Mouse (Mus musculus) liver, adult 2 months (tissue): ENCODE data around the gene Lacc1. TPM values are rescaled to one million over a fixed set of nuclear protein-coding genes. Genes with fewer than 3 reads are reported as not detected.

Experiments
- DNase-seq: peaks from one replicate; pipeline ENCODE4 v3.0.0-alpha.2; 2011; ENCODE audit warnings: low read depth, low spot score; ENCODE audit errors: extremely low read depth
- H3K27ac ChIP-seq: fragments of 200-500 bp; replicated peaks from 2 replicates; pipeline ENCODE4 v1.5.1; 2012; ENCODE audit warnings: low read depth, mild to moderate bottlenecking, control low read depth, inconsistent platforms, low read length; ENCODE audit not compliant: insufficient read depth
- H3K27me3 ChIP-seq: fragments of 200-500 bp; 2 replicates; pipeline ENCODE4 v1.6.1; 2012; ENCODE audit warnings: mild to moderate bottlenecking, moderate library complexity, low read length, inconsistent platforms; ENCODE audit not compliant: control insufficient read depth, insufficient read depth
- H3K36me3 ChIP-seq: fragments of 200-500 bp; 2 replicates; pipeline ENCODE4 v1.6.1; 2012; ENCODE audit warnings: low read length, inconsistent platforms; ENCODE audit not compliant: control insufficient read depth, insufficient read depth
- H3K4me1 ChIP-seq: fragments of 200-500 bp; 2 replicates; pipeline ENCODE4 v1.6.1; 2011; ENCODE audit warnings: low read length; ENCODE audit not compliant: control insufficient read depth, insufficient read depth
- H3K4me3 ChIP-seq: fragments of 200-500 bp; 2 replicates; pipeline ENCODE4 v1.5.1; 2011; ENCODE audit warnings: low read depth, mild to moderate bottlenecking, control low read depth, low read length, moderate library complexity; ENCODE audit not compliant: insufficient read depth
- H3K79me2 ChIP-seq: fragments of 200-500 bp; 2 replicates; pipeline ENCODE4 v1.6.1; 2012; ENCODE audit warnings: inconsistent platforms, mild to moderate bottlenecking, low read length, moderate library complexity; ENCODE audit not compliant: control insufficient read depth, insufficient read depth
- H3K9ac ChIP-seq: fragments of 200-500 bp; 2 replicates; pipeline ENCODE4 v1.6.1; 2012; ENCODE audit warnings: low read depth, mild to moderate bottlenecking, control low read depth, inconsistent platforms, low read length
- CTCF ChIP-seq: fragments of 200-500 bp; IDR thresholded peaks from 2 replicates; pipeline ENCODE4 v1.5.1; 2011; ENCODE audit warnings: low read depth, low read length, control low read depth
- POLR2A ChIP-seq: fragments of 200-500 bp; IDR thresholded peaks from 2 replicates; pipeline ENCODE4 v1.6.1; 2011; ENCODE audit warnings: low read length, control low read depth; ENCODE audit not compliant: insufficient read depth; ENCODE audit errors: extremely low read depth
- WGBS: fragments of 180-500 bp; shearing (Covaris S2); methylation state at CpG from one replicate; pipeline ENCODE4 v1.1.7; 2018; 5-methylcytosine and 5-hydroxymethylcytosine counted together
- polyA plus RNA-seq: library from polyadenylated mRNA; depleted of rRNA; stranded (reverse); fragments of >200 nt; gene quantifications from 2 replicates; pipeline ENCODE4 v1.2.3, GENCODE M21; 2012
- total RNA-seq: library from RNA; depleted of rRNA; stranded (reverse); fragments of >200 nt; gene quantifications from 2 replicates; pipeline ENCODE4 v1.2.3, GENCODE M21; 2014

Gene Lacc1
- total and polyA plus RNA-seq, 2 experiments: 6.0 to 8.6 TPM

- WGBS: 30% methylated on average over 5 of the region's 5 CpGs
- Histone ChIP-seq H3K9ac (no peak overlapping the region), H3K27ac (0 out of 2 replicates have a peak overlapping the region, but pooled peaks have one; percentile 7)
Measured at GRCm38 (mm10) chr14:77037330-77037729, 626 bp upstream of the Lacc1 start.

GRCm38 (mm10) chr14:77034970-77035369 is 1.7 kb downstream of the Lacc1 start:
- H3K27ac ChIP-seq: peak overlapping the region; percentile 64
- H3K79me2 ChIP-seq: no peaks in the 10 kb centered on the region
- peaks cover 9% of the 10 kb centered on the region for H3K4me1 ChIP-seq
- 55% methylated on average over 8 of the region's 8 CpGs for WGBS
- peaks cover 15% of the 10 kb centered on the region for H3K36me3 ChIP-seq
- no peak for DNase-seq
- no peaks in the 10 kb centered on the region for H3K27me3 ChIP-seq
- H3K4me3 ChIP-seq: no peak overlapping the region
- no peak for TF ChIP-seq POLR2A
- no peak for TF ChIP-seq CTCF
- H3K9ac ChIP-seq: no peak overlapping the region; the same call in 1 of the 2 replicates

More at GRCm38 (mm10) chr14:77037330-77037729, 626 bp upstream of the Lacc1 start:
- H3K4me1 ChIP-seq: peaks cover 9% of the 10 kb centered on the region
- peaks cover 3% of the 10 kb centered on the region for H3K36me3 ChIP-seq
- no peaks in the 10 kb centered on the region for H3K79me2 ChIP-seq
- TF ChIP-seq CTCF (no peak), POLR2A (no peak)
- DNase-seq: peak; percentile 39
- no peak overlapping the region for H3K4me3 ChIP-seq
- no peaks in the 10 kb centered on the region for H3K27me3 ChIP-seq

- DNase-seq: peak; percentile 92
- TF ChIP-seq POLR2A: no peak
- no peak for TF ChIP-seq CTCF
- H3K4me3 ChIP-seq: no peak overlapping the region
- no peaks in the 10 kb centered on the region for H3K27me3 ChIP-seq
- peak overlapping the region; percentile 64 for H3K27ac ChIP-seq
- no peak overlapping the region; the same call in 1 of the 2 replicates for H3K9ac ChIP-seq
- H3K36me3 ChIP-seq: peaks cover 18% of the 10 kb centered on the region
- 23% methylated on average over 7 of the region's 7 CpGs for WGBS
- no peaks in the 10 kb centered on the region for H3K79me2 ChIP-seq
- H3K4me1 ChIP-seq: peaks cover 9% of the 10 kb centered on the region
Measured at GRCm38 (mm10) chr14:77034175-77034915, 2.4 kb downstream of the Lacc1 start.

GRCm38 (mm10) chr14:77033391-77033790 is 3.3 kb downstream of the Lacc1 start:
- Histone ChIP-seq H3K27ac (no peak overlapping the region; the same call in 1 of the 2 replicates), H3K36me3 (peaks cover 21% of the 10 kb centered on the region), H3K4me3 (no peak overlapping the region), H3K4me1 (peaks cover 9% of the 10 kb centered on the region), H3K79me2 (no peaks in the 10 kb centered on the region), H3K27me3 (no peaks in the 10 kb centered on the region), H3K9ac (no peak overlapping the region)
- WGBS: 85% methylated on average over 3 of the region's 3 CpGs
- TF ChIP-seq CTCF: no peak
- no peak for TF ChIP-seq POLR2A
- DNase-seq: peak; percentile 37

GRCm38 (mm10) chr14:77032433-77032832 is 4.3 kb downstream of the Lacc1 start:
- TF ChIP-seq POLR2A: no peak
- TF ChIP-seq CTCF: no peak
- no peak overlapping the region for H3K9ac ChIP-seq
- H3K4me1 ChIP-seq: peaks cover 7% of the 10 kb centered on the region
- WGBS: 81% methylated on average over 5 of the region's 5 CpGs
- H3K36me3 ChIP-seq: peaks cover 24% of the 10 kb centered on the region
- no peak overlapping the region for H3K27ac ChIP-seq
- H3K79me2 ChIP-seq: no peaks in the 10 kb centered on the region
- no peak overlapping the region for H3K4me3 ChIP-seq
- DNase-seq: no peak
- H3K27me3 ChIP-seq: no peaks in the 10 kb centered on the region

- WGBS: 86% methylated on average over 5 of the region's 5 CpGs
Measured at GRCm38 (mm10) chr14:77030808-77031207, 5.9 kb downstream of the Lacc1 start.

More at GRCm38 (mm10) chr14:77030808-77031207, 5.9 kb downstream of the Lacc1 start:
- Histone ChIP-seq H3K79me2 (no peaks in the 10 kb centered on the region), H3K27me3 (no peaks in the 10 kb centered on the region), H3K4me3 (no peak overlapping the region), H3K27ac (no peak overlapping the region), H3K4me1 (peaks cover 7% of the 10 kb centered on the region), H3K36me3 (peaks cover 24% of the 10 kb centered on the region), H3K9ac (no peak overlapping the region)
- TF ChIP-seq CTCF (no peak), POLR2A (no peak)
- DNase-seq: no peak
